Comparison of ENCODE assay signal across 8 mouse cellular contexts in genomic region chr12:91766338-91767107, GRCm38 (mm10). TPM values are rescaled to one million over a fixed set of nuclear protein-coding genes. Genes with fewer than 3 reads are reported as not detected.
DNase-seq lines count a peak whose midpoint lies in the region; ATAC-seq lines count a peak whose summit lies in the region.

No protein-coding gene starts in this region.

- H3K4me2 ChIP-seq in heart, embryonic 11.5 days: peak overlapping the region; percentile 1

- DNase-seq in layer of hippocampus, adult 11-12 months (ENCODE audit: low spot score): peak; percentile 78
- DNase-seq in layer of hippocampus, postnatal 25 days (ENCODE audit: extremely low spot score in 1 of 2, low spot score in 1 of 2): no peak
- peak; percentile 75 for DNase-seq in embryo, embryonic 10.5 days (ENCODE audit: low spot score)
- peak; percentile 37 for DNase-seq in kidney, adult 9 months
- DNase-seq in lung, adult 18-20 months: peak; percentile 62 to 68
- DNase-seq in naive thymus-derived CD4-positive, alpha-beta T cell, adult 2 months (ENCODE audit: low read depth): peak; percentile 79
- peak; percentile 56 to 61 for DNase-seq in thymus, postnatal 10 days (ENCODE audit: low spot score in 2 of 2)

- H3K4me3 ChIP-seq in heart, embryonic 11.5 days (ENCODE audit: low read depth, low read length): no peak overlapping the region

- peaks cover 15% of the 10 kb centered on the region for H3K4me1 ChIP-seq in heart, embryonic 11.5 days (ENCODE audit: control insufficient read depth, insufficient read depth, low read length)

- peaks cover 15% of the 10 kb centered on the region; the same call in 1 of the 2 replicates for H3K27me3 ChIP-seq in heart, embryonic 11.5 days (ENCODE audit: control insufficient read depth, insufficient read depth, low read length)

- no peaks in the 10 kb centered on the region for H3K9me3 ChIP-seq in heart, embryonic 11.5 days (replicated peaks; ENCODE audit: control insufficient read depth, low read length)

- no peak overlapping the region for H3K9ac ChIP-seq in heart, embryonic 11.5 days (ENCODE audit: low read depth, low read length)

- ATAC-seq in heart, embryonic 11.5 days (replicated peaks; ENCODE audit: insufficient number of reproducible peaks, low FRiP score, low TSS enrichment): peak; percentile 74

- H3K27ac ChIP-seq in heart, embryonic 11.5 days (ENCODE audit: low read depth, low read length): no peak overlapping the region

- no peaks in the 10 kb centered on the region for H3K36me3 ChIP-seq in heart, embryonic 11.5 days (ENCODE audit: control insufficient read depth, insufficient read depth, low read length)

- WGBS in heart, embryonic 11.5 days (ENCODE audit: insufficient replicate concordance): 37% methylated on average over 14 of the region's 14 CpGs

RNA-seq across cellular contexts. Expression of gene Ston2, which starts 21.7 kb away (rescaled TPM):
- 10 to 100 TPM; 27.8 to 34.7 TPM for total RNA-seq in layer of hippocampus, postnatal 25 days (2021)
- 3.5 and 6.7 TPM in 2 replicates for polyA plus RNA-seq in heart, embryonic 11.5 days (2014; fragmentation: Nextera tagmentation; extraction: Ambion mirVana)

Comparison
In these comparisons a context has a peak if more than half of its experiments do, and no peak if none do; other contexts are left out.
1. DNase-seq: peak in layer of hippocampus, adult 11-12 months (single experiment), embryo, embryonic 10.5 days (single experiment), kidney, adult 9 months (single experiment), lung, adult 18-20 months (2 of 2), naive thymus-derived CD4-positive, alpha-beta T cell, adult 2 months (single experiment) and thymus, postnatal 10 days (2 of 2); none in layer of hippocampus, postnatal 25 days (0 of 2).